Mouse (Mus musculus) right cerebral cortex, postnatal 14 days (tissue): Measurements from ENCODE around the gene Snx15.

Experiments
- DNase-seq: peaks from one replicate; pipeline ENCODE4 v3.0.0; 2022

The Snx15 gene

GRCm38 (mm10) chr19:6118677-6119185 is 9.4 kb downstream of the Snx15 start:
- DNase-seq = peak; percentile 35

- DNase-seq = peak; percentile 86
These were observed 10.0 kb downstream of the Snx15 start, which contains the start of gene Sac3d1 for GRCm38 (mm10) chr19:6117986-6118676. Gene Sac3d1 (minus strand): TSS chr19:6118650.

GRCm38 (mm10) chr19:6117346-6117985 is 10.6 kb downstream of the Snx15 start:
- no peak for DNase-seq

- no peak for DNase-seq
These were observed 11.8 kb downstream of the Snx15 start for GRCm38 (mm10) chr19:6116113-6116850.

GRCm38 (mm10) chr19:6113116-6113515 is 15.0 kb downstream of the Snx15 start:
- DNase-seq = no peak

- no peak for DNase-seq
These were observed 22.5 kb downstream of the Snx15 start, which contains the start of gene Naaladl1 for GRCm38 (mm10) chr19:6105586-6105985. Gene Naaladl1 (plus strand): TSS chr19:6105782.

- no peak for DNase-seq
These were observed 23.6 kb downstream of the Snx15 start for GRCm38 (mm10) chr19:6104476-6104875.

- no peak for DNase-seq
These were observed 25.8 kb downstream of the Snx15 start for GRCm38 (mm10) chr19:6102169-6102853.

GRCm38 (mm10) chr19:6101186-6101585 is 26.9 kb downstream of the Snx15 start:
- DNase-seq = no peak

- no peak for DNase-seq
These were observed 30.3 kb downstream of the Snx15 start for GRCm38 (mm10) chr19:6097847-6098246.

- DNase-seq = no peak
These were observed 34.0 kb downstream of the Snx15 start, which contains the start of gene AC131692.1 for GRCm38 (mm10) chr19:6094119-6094518. Gene AC131692.1 (plus strand): TSS chr19:6094419.

- DNase-seq = no peak
These were observed 39.3 kb downstream of the Snx15 start for GRCm38 (mm10) chr19:6088841-6089240.

- no peak for DNase-seq
These were observed 42.7 kb downstream of the Snx15 start for GRCm38 (mm10) chr19:6085417-6085879.

GRCm38 (mm10) chr19:6084478-6085248 is 43.4 kb downstream of the Snx15 start, which contains the start of the genes Zfpl1 and Cdca5:
Gene Zfpl1 (minus strand): TSS chr19:6084956.
Gene Cdca5 (plus strand): TSS chr19:6084983.
- DNase-seq = peak; percentile 95

- DNase-seq = no peak
These were observed 45.9 kb downstream of the Snx15 start, which contains the start of gene Gm28374 for GRCm38 (mm10) chr19:6082156-6082555. Gene Gm28374 (minus strand): TSS chr19:6082256.

GRCm38 (mm10) chr19:6079983-6080480 is 48.1 kb downstream of the Snx15 start, which contains the start of gene Tmem262:
Gene Tmem262 (plus strand): TSS chr19:6080033.
- no peak for DNase-seq

GRCm38 (mm10) chr19:6076564-6077393 is 51.3 kb downstream of the Snx15 start, which contains the start of gene Vps51:
Gene Vps51 (minus strand): TSS chr19:6077231.
- DNase-seq = peak; percentile 78

GRCm38 (mm10) chr19:6073889-6074288 is 54.2 kb downstream of the Snx15 start:
- DNase-seq = no peak

GRCm38 (mm10) chr19:6071261-6071660 is 56.8 kb downstream of the Snx15 start:
- DNase-seq = no peak

- no peak for DNase-seq
These were observed 57.4 kb downstream of the Snx15 start for GRCm38 (mm10) chr19:6070571-6071250.
